Mouse (Mus musculus): ENCODE data around the gene Prcd. TPM values are rescaled to one million over a fixed set of nuclear protein-coding genes. Genes with fewer than 3 reads are reported as not detected.

Gene Prcd
- polyA plus RNA-seq, 1 experiment from 2014 or later: 1.1 TPM

DNA sequence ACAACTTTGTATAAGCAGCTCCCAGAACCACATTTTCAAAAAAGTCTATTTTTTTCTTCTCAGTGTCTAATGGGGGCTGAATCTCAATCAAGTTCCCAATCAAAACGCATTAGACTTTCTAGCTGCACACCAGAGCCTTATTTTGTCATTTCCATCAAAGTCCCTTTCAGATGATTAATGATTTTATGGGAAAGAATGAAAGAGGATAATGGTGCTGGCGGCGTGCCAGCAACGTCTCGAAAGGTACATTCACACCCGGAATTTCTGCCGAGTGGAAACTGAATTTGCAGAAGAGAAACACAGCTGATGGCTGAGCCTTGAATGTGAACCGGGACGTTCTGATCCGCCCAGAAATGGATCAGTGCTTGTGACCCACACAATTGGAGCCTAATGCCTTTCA, 56.8 kb downstream of the Prcd start:
- no peaks in the 10 kb centered on the region for H3K36me3 ChIP-seq (ENCODE audit: control insufficient read depth, insufficient read depth)
- no peaks in the 10 kb centered on the region for H3K27me3 ChIP-seq (replicated peaks; ENCODE audit: control insufficient read depth, insufficient read depth, low read length)
- 36% methylated on average over 10 of the region's 10 CpGs for WGBS
- H3K4me3 ChIP-seq (ENCODE audit: low read depth, low read length): no peak overlapping the region
- TF ChIP-seq CTCF (IDR thresholded peaks at IDR 0.05; ENCODE audit: low read depth): no peak
- H3K4me2 ChIP-seq (replicated peaks; ENCODE audit: low read depth): no peak overlapping the region
- H3K27ac ChIP-seq (ENCODE audit: low read depth, low read length): no peak overlapping the region
- peaks cover 3% of the 10 kb centered on the region; the same call in 1 of the 2 replicates for H3K9me3 ChIP-seq (ENCODE audit: control insufficient read depth)
- H3K9ac ChIP-seq (ENCODE audit: low read depth, low read length): no peak overlapping the region
- no peaks in the 10 kb centered on the region for H3K4me1 ChIP-seq (replicated peaks; ENCODE audit: control insufficient read depth, insufficient read depth, low read length)
- ATAC-seq: no peak

GRCm38 (mm10) chr11:116710793-116711192, 57.5 kb downstream of the Prcd start:
- no peak overlapping the region for H3K4me2 ChIP-seq (replicated peaks; ENCODE audit: low read depth)
- WGBS: 86% methylated on average over 10 of the region's 10 CpGs

GRCm38 (mm10) chr11:116714052-116714451, 60.7 kb downstream of the Prcd start:
- 62% methylated on average over 12 of the region's 12 CpGs for WGBS
- no peak for ATAC-seq
- H3K4me2 ChIP-seq (replicated peaks; ENCODE audit: low read depth): no peak overlapping the region
- no peak overlapping the region for H3K9ac ChIP-seq (ENCODE audit: low read depth, low read length)
- H3K27me3 ChIP-seq (replicated peaks; ENCODE audit: control insufficient read depth, insufficient read depth, low read length): no peaks in the 10 kb centered on the region
- H3K9me3 ChIP-seq (ENCODE audit: control insufficient read depth): peaks cover 5% of the 10 kb centered on the region
- no peak overlapping the region for H3K27ac ChIP-seq (ENCODE audit: low read depth, low read length)
- H3K4me1 ChIP-seq (replicated peaks; ENCODE audit: control insufficient read depth, insufficient read depth, low read length): no peaks in the 10 kb centered on the region
- no peaks in the 10 kb centered on the region for H3K36me3 ChIP-seq (ENCODE audit: control insufficient read depth, insufficient read depth)
- TF ChIP-seq CTCF (IDR thresholded peaks at IDR 0.05; ENCODE audit: low read depth): no peak
- H3K4me3 ChIP-seq (ENCODE audit: low read depth, low read length): no peak overlapping the region

More at GRCm38 (mm10) chr11:116710793-116711192, 57.5 kb downstream of the Prcd start:
- no peaks in the 10 kb centered on the region for H3K27me3 ChIP-seq (replicated peaks; ENCODE audit: control insufficient read depth, insufficient read depth, low read length)
- ATAC-seq: no peak
- H3K9me3 ChIP-seq (ENCODE audit: control insufficient read depth): peaks cover 3% of the 10 kb centered on the region; the same call in 1 of the 2 replicates
- H3K27ac ChIP-seq (ENCODE audit: low read depth, low read length): no peak overlapping the region
- no peak overlapping the region for H3K4me3 ChIP-seq (ENCODE audit: low read depth, low read length)
- H3K4me1 ChIP-seq (replicated peaks; ENCODE audit: control insufficient read depth, insufficient read depth, low read length): no peaks in the 10 kb centered on the region
- TF ChIP-seq CTCF (IDR thresholded peaks at IDR 0.05; ENCODE audit: low read depth): no peak
- H3K36me3 ChIP-seq (ENCODE audit: control insufficient read depth, insufficient read depth): no peaks in the 10 kb centered on the region
- H3K9ac ChIP-seq (ENCODE audit: low read depth, low read length): no peak overlapping the region

Other genes starting within 250 kb of the Prcd start
- gene Rnf157, start 240.5 kb upstream of the Prcd start, polyA plus RNA-seq (2015; fragmentation: Nextera tagmentation; extraction: Ambion mirVana): 4.9 and 6.6 TPM in 2 replicates
- gene Ubald2, start 219.4 kb upstream of the Prcd start, polyA plus RNA-seq (2015; fragmentation: Nextera tagmentation; extraction: Ambion mirVana): 60.2 and 60.6 TPM in 2 replicates
- 0.14 TPM in 1 of 2 replicates, not detected in the other for gene Qrich2, start 187.3 kb upstream of the Prcd start, polyA plus RNA-seq (2015; fragmentation: Nextera tagmentation; extraction: Ambion mirVana)
- 177 and 194 TPM in 2 replicates for gene Prpsap1, start 159.3 kb upstream of the Prcd start, polyA plus RNA-seq (2015; fragmentation: Nextera tagmentation; extraction: Ambion mirVana)
- 2.5 and 3.3 TPM in 2 replicates for gene Sphk1, start 122.6 kb upstream of the Prcd start, polyA plus RNA-seq (2015; fragmentation: Nextera tagmentation; extraction: Ambion mirVana)
- gene Ube2o, start 72.1 kb upstream of the Prcd start, polyA plus RNA-seq (2015; fragmentation: Nextera tagmentation; extraction: Ambion mirVana): 3.7 and 4.8 TPM in 2 replicates
- gene Aanat, start 67.1 kb upstream of the Prcd start, polyA plus RNA-seq (2015; fragmentation: Nextera tagmentation; extraction: Ambion mirVana): not detected in 2 replicates
- gene Rhbdf2, start 26.5 kb upstream of the Prcd start, polyA plus RNA-seq (2015; fragmentation: Nextera tagmentation; extraction: Ambion mirVana): 7.6 and 8.4 TPM in 2 replicates
- gene Cygb, start 779 bp downstream of the Prcd start, polyA plus RNA-seq (2015; fragmentation: Nextera tagmentation; extraction: Ambion mirVana): 17.5 and 20.2 TPM in 2 replicates
- 0.12 TPM in 1 of 2 replicates, not detected in the other for gene St6galnac1, start 122.0 kb downstream of the Prcd start, polyA plus RNA-seq (2015; fragmentation: Nextera tagmentation; extraction: Ambion mirVana)
- gene Mxra7, start 174.5 kb downstream of the Prcd start, polyA plus RNA-seq (2015; fragmentation: Nextera tagmentation; extraction: Ambion mirVana): 33.6 and 39.4 TPM in 2 replicates
- 34.1 and 37.1 TPM in 2 replicates for gene Mettl23, start 189.7 kb downstream of the Prcd start, polyA plus RNA-seq (2015; fragmentation: Nextera tagmentation; extraction: Ambion mirVana)
- 44.4 and 44.7 TPM in 2 replicates for gene Jmjd6, start 189.9 kb downstream of the Prcd start, polyA plus RNA-seq (2015; fragmentation: Nextera tagmentation; extraction: Ambion mirVana)
- gene Mfsd11, start 198.9 kb downstream of the Prcd start, polyA plus RNA-seq (2015; fragmentation: Nextera tagmentation; extraction: Ambion mirVana): 100 and 109 TPM in 2 replicates
- 354 and 366 TPM in 2 replicates for gene Srsf2, start 199.6 kb downstream of the Prcd start, polyA plus RNA-seq (2015; fragmentation: Nextera tagmentation; extraction: Ambion mirVana)